Mouse (Mus musculus) gastrocnemius, postnatal 36 days (tissue): ENCODE results near the gene Msh6. TPM values are rescaled to one million over a fixed set of nuclear protein-coding genes. Genes with fewer than 3 reads are reported as not detected.
"Not testable (repeated sequence)": the region's sequence is repeated elsewhere in the genome, so short reads cannot be mapped to it uniquely, and the experiment has no call there.

Experiments used
- DNase-seq, 2 experiments: peaks; one replicate each; pipeline ENCODE4 v3.0.0; 2022
- intact Hi-C: fragments of 180-260 bp; cut with DNase I; formaldehyde crosslinking; loops from one replicate; pipeline ENCODE4 v1.15.1; 2025
- long read RNA-seq, 2 experiments: library from polyadenylated mRNA; stranded (forward); transcript quantifications; one replicate each; pipeline ENCODE4 v2.0.0; 2021
- total RNA-seq, 2 experiments: library from RNA; stranded (reverse); gene quantifications; 2 replicates each; pipeline ENCODE4 v1.2.3; 2021

The Msh6 gene
- 1 to 10 TPM; 4.1 to 5.0 TPM for total RNA-seq
- long read RNA-seq, experiment 1, full-length matches to known transcripts: 1 of 1 reads
- long read RNA-seq, experiment 1, partial matches to known transcripts: 0 of 1 reads
- long read RNA-seq, experiment 1, other reads (novel, unspliced or antisense): 0 of 1 reads
- long read RNA-seq, experiment 2, full-length matches to known transcripts: 1 of 1 reads
- long read RNA-seq, experiment 2, partial matches to known transcripts: 0 of 1 reads
- long read RNA-seq, experiment 2, other reads (novel, unspliced or antisense): 0 of 1 reads

DNA sequence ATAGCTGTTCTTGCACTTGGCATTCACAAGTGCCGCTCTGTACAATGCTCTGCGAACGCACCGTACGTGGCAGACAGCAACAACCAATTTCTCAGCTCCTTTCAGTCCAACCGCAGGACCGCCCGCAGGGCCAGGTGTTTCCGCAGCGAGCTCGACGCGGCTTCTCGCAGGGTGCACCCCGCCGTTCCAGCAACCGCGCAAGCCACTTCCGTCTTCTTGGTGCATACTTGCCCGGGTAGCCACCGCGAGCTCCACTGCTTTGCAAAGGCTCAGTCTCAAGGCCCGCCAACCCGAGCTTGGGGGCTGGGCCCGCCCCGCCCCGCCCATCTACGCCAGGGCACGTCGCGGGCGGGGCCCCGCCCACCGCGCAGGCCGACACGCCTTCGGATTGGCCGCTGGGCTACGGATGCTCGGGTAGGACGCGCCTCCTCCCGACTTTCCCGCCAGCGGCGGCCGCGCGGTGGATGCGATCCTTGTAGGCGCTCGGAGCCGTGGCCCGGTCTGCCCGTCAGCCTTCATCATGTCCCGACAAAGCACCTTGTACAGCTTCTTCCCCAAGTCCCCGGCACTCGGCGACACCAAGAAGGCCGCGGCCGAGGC, at the start of gene Msh6:
Gene Msh6, plus strand, starts transcription at position 434 of the 600 bp plus-strand sequence.
- intact Hi-C loops: loop anchor here (10.0 kb wide), 1 partner anchor 90 kb away; the partner anchor contains the start of gene Fbxo11

DNA sequence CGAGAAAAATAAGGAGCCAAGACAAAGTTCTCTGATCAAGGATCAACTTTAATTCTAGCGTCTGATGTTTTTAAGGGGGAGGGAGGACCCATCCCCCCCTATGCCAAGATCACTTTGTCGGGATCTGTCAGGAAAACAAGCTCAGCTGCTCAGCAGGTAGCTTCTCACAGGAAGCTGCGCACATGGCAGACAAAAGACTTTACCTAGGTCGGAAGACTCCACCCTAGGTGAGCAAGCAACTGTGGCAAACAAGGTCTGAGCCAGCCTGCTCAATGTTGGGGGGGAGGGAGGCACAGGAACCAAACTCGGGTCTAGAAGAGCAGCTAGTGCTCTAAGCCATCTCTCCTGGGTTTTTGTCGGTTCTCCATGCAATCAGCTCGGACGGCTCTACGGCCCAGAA, 40.5 kb upstream of the Msh6 start:
- DNase-seq: no peak
- intact Hi-C loops: no loop called here

More for the DNA sequence above, at the start of gene Msh6:
- DNase-seq: peak; percentile 78 to 82

DNA sequence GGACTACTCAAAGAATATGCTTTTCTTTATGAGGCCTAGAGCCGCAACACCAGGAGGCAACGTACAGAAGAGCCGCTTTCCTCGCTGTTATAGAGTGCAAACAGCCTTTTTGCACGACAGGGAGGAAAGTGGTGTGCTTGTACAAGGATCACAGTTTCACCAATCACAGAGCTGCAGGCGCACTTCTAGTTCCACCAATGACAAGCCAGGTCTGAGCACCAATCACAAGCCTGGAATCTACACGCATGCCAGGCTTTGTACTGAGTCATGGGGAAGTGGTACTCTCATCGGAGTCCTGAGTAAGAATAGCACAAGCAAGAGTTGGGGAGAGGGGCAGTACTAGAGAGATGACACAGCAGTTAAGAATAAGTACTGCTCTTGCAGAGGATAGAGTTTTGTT, 40.1 kb upstream of the Msh6 start:
- intact Hi-C loops: no loop called here
- no peak for DNase-seq

DNA sequence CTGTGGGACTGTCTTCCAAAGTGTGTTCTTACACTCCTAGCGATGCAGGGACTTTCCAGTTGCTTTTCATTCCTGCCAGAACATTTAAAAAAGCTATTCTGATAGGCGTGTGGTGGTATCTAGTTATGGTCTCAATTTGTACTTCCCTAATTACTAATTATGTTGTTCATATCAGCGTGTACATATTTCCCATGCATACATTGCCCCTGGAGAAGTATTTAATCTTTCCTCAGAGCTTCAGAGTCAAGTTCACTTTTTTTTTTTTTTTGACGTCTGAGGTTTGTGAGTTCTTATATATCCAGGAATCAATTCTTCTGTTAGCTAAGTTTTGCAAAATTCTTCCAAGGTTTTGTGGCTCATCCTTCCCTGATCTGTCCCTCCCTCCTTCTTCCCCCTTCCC, 38.7 kb upstream of the Msh6 start:
- intact Hi-C loops: no loop called here
- DNase-seq: no peak

DNA sequence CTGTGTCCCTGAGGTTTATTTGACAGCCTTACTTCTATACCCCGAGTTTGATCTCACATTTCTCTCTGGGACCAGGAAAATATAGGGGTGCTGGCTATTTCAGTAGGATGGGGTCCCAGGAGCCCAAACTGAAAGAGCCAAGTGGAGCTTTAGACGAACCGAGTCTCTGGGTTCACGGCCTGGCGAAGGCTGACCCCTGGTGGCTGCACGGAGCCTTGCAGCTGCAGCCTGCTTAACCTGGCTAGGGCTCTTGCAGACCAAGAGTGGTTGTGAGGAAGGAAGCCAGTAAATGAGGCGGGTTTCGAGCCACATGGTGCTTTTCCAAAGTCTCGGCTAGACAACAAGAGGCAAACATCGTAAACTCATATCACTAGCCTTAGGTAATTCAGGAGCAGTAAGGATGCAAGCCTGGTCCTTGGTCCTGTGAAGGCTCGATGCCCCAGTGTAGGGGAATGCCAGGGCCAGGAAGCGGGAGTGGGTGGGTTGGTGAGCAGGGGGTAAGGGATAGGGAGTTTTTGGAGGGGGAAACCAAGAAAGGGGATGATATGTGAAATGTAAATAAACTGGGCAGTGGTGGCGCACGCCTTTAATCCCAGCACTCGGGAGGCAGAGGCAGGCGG, 25.8 kb upstream of the Msh6 start:
- intact Hi-C loops: loop anchor here (2.0 to 5.0 kb wide), 2 partner anchors 67 to 256 kb away; no protein-coding TSS in a partner anchor

DNA sequence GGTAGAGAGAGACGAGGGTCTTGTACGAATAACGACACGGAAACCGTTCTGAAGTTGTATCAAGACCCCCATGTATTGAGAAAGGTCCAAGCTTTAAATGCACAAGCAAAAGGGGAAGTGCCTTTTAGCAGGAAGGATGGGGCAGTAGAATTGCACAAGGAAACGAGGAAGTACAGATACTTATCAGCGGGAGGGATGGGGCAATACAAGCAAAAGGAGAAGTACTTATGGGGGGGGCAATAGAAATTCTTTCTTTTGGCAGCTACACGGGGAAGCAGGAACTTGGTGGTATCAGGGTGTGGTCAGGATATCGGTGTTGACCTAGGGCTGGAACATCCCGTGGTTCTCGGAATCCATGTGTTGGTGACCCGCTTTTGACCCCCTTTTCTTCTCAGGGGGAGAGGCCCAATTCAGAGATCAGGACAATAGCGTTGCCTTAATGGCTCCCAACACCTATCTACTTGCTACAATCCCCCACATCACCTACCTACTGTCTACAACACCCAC, 20.2 kb upstream of the Msh6 start:
- DNase-seq, intact Hi-C loops: not testable (repeated sequence)

More for the DNA sequence above, 25.8 kb upstream of the Msh6 start:
- peak; percentile 45 to 54 for DNase-seq

DNA sequence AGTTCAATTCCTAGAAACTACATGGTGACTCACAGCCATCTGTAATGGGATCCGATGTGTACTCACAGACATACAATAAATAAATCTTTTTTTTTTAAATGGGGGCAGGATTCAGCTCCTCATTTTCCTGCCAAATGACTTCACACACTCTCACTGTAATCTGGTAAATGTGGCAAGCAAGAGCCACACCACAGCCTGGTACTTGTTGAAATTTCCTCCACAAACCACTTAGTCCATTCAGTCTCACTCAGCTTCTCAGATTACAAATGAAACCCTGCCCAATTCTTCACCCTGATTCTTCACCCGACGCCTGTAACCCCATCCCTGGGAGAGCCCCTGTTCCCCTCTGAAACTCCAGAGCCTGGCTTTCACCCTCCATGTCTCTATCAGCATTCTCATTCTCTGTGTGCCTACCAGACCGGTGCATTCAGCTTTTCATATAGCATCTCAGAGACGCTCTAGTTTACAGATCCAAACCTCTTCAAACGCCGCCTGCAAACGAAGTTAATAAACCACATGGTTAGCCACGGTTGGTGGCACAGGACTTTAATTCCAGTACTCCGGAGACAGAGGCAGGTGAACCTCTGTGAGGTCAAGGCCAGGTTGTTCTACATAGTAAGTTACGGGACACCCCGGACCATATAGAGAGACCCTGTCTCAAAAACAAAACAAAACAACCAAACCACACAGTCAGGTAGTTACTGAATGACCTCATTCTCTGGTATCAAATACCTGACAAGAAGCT, 17.6 kb upstream of the Msh6 start:
- no peak for DNase-seq
- intact Hi-C loops: no loop called here

DNA sequence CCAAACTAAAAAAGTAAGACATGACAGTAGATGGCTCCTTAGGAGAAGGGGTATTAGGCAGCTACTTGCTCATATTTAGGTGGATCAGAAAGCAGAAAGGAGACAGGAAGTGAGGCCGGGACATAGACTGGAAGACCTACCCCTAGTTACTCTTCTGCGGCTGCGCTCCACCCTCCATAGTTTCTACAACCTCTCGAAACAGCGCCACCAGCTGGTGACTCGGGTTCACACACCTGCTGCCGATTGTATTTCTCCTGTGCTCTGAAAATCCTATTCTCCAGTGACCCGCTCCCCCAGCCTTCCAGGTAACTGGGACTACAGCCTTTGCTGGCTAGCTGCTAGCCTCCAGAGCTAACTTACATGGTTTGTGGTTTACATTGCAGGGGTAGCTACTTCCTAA, 16.6 kb upstream of the Msh6 start:
- intact Hi-C loops: no loop called here
- DNase-seq: no peak

DNA sequence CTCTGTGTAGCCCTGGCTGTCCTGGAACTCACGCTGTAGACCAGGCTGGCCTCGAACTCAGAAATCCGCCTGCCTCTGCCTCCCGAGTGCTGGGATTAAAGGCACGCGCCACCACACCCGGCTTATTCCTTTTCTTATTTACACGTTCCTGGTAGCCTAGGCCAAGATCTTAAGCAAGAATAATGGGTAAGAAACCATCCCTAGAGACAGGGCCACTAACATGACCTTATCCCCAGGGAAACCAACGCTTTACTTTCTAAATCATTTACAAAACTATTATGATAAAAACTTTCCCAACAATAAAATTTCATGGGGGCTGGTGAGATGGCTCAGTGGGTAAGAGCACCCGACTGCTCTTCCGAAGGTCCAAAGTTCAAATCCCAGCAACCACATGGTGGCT, 15.5 kb upstream of the Msh6 start:
- intact Hi-C loops: not testable (repeated sequence)

DNA sequence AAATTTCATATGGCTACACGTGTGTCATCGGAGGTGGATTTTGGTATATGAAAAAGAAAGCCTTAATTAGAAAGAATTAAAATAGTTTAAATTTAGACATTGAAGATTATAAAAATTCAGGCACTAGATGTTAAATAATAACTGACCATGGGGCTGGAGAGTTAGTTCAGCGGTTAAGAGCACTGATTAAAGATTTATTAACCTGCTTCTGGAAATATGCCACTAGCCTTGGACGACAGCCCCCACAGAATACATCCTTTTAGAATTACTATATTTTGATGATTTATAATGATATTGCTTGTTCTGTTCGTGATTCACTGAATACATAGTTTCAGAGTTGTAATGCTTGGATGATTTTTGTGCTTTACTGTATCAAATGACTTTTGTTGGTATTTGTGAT, 14.9 kb upstream of the Msh6 start:
- intact Hi-C loops, DNase-seq: not testable (repeated sequence)

More for the DNA sequence above, 15.5 kb upstream of the Msh6 start:
- DNase-seq: not testable (repeated sequence)

DNA sequence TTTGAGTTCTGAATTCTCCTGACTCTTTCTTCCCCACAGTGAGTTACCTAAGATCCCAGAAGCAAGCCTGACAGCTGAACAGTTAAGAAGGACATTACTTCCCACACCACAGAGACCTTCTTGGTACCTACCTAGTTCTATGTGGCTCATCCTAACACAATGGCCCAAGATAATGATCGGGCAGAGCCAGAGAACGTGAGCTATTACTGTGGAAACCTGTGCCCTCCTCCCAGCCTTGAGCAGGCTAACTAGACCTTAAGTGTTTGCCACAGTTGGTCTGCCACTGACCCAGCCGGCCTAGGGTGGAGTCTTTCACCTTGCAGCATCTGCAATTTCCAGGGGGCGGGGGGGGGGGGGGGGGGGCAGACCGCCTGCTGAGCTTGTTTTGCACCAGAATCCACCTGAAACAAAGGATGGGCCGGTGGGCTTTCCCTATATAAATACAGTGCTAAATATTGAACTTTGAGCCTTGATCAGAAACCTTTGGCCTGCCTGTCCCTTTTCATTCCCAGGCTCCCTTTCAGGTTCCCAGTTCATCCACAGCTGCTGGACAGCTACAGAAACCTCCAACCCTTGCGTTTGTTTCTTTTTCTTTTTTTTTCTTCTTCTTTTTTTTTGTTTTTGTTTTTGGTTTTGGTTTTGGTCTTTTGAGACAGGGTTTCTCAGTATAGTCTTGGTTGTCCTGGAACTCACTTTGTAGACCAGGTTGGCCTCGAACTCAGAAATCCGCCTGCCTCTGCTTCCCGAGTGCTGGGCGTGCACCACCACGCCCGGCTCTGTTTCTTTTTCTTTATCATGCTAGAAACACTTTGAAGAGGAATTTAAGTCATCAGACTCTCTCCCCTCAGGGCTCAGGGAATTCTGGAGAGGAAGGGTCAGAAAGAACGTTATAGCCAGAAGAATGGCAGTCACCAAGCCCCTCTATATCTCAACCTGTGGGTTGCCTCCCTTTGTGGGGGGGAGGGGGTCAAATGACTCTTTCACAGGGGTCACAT, 11.5 kb upstream of the Msh6 start:
- intact Hi-C loops: no loop called here
- DNase-seq: no peak

DNA sequence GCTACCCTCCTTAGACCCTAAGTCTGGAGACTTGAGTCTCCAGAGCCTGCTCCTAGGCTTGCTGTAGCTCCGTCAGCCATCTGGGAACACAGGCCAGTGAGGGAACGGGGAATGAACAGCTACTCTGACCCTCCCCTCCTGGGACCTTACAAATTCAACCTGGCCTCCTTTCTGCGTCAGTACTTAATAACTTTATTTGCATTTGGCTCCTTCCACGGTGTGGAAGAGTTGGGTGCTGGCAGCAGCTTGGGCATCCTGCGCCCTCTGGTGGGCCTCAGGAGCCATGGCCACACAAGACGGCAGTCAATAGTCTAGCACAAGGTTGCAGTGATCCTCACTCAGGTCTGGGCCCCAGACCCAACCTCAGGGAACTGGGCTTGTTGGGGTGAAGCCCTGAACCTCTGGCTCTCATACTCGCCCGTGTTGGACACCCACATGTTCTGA, 6.4 kb upstream of the Msh6 start:
- intact Hi-C loops, DNase-seq: not testable (repeated sequence)

DNA sequence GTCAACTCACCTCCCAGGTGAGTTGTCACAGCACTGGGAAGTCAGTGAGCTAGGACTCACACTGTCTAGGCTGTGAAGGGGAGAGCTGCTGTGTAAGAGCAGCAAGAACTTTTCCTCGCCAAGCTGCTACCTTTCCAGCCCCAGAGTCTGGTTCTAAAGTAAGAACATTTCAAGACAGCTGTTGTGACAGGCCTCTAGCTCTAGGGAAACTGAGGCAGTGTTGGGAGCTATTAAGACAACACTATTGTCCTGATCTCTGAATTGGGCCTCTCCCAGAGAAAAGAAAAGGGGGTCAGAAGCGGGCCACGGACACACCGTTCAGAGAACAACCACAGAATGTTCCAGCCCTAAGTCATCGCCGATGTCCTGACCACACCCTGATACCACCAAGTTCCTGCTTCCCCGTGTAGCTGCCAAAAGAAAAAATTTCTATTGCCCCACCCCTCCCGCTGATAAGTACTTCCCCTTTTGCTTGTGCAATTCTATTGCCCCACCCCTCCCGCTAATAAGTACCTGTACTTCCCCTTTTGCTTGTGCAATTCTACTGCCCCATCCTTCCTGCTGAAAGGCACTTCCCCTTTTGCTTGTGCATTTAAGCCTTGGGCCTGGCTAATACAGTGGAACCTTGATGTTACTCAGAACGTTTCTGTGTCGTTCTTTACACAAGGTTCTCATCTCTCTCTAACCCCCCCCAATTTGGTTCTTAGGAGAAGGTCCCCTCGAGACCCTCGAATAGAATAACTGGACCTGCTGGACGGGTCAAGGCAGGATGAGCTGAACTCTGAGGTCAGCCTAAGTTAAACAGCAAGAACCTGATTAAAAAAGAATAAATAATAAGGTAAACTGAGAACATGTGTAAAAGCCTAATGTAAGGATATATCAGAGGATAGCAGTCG, 2.9 kb upstream of the Msh6 start:
- not testable (repeated sequence) for DNase-seq
- intact Hi-C loops: loop anchor here (10.0 kb wide), 1 partner anchor 93 kb away; the partner anchor contains the start of gene Fbxo11

DNA sequence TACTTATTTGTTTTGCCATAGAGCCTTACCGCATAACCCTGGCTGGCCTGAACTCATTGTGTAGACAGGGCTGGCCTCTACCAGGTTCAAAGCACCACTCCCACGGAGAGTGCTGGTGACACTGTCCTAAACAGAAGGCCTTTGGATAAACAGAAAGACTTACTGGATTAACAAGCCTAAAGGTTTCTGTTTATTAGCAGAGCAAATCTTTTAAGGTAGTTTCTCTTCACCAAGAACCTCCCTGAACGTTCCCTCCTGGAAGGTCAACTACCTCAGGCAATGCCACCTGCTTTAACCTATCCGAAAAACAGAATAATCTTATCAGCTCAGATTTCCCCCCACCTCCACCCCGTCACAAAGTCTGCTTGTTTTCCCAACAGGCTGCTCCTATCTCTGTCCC, 2.0 kb upstream of the Msh6 start:
- intact Hi-C loops: loop anchor here (10.0 kb wide), 1 partner anchor 92 kb away; the partner anchor contains the start of gene Fbxo11
- no peak for DNase-seq

DNA sequence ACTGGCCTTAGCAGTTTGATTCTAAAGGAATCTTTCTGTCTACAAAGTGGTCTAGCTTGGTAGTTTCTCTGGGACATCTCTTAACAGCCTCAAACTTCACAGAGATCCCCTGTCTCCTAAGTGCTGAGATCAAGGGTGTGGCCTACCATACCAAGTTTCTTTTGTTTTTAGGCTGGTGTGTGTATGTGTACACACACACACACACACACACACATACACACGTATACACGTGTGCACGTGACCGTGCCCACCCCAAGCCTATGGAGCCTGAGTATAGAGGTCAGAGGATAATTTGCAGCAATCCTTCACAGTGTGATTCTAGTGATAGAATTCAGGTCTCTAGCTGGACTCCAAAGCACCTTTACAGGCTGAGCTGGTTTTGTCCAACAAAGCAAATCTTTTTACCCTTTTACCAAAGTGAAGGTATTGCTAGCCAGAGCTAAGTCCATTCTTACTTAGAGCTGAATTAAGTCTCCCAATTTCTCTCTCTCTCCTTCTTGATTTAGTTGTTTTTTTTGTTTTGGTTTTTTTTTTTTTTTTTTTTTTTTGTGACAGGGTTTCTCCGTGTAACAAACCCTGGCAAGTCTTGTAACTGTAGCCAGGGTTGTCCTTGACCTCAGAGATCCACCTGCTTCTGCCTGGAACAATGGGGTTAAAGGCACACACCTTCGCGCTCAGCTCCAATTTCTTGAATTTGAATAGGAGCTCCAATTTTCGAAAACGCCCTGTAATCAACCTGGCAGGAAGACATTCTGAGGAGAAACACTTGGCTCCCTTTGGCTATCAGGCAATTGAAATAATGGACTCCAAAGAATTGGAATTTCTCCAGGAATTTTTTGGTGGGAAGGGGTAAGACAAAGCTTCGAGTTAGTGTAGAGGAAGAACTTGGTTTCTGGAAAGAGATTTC, 1.3 kb upstream of the Msh6 start:
- intact Hi-C loops: loop anchor here (10.0 kb wide), 1 partner anchor 91 kb away; the partner anchor contains the start of gene Fbxo11
- DNase-seq: no peak

DNA sequence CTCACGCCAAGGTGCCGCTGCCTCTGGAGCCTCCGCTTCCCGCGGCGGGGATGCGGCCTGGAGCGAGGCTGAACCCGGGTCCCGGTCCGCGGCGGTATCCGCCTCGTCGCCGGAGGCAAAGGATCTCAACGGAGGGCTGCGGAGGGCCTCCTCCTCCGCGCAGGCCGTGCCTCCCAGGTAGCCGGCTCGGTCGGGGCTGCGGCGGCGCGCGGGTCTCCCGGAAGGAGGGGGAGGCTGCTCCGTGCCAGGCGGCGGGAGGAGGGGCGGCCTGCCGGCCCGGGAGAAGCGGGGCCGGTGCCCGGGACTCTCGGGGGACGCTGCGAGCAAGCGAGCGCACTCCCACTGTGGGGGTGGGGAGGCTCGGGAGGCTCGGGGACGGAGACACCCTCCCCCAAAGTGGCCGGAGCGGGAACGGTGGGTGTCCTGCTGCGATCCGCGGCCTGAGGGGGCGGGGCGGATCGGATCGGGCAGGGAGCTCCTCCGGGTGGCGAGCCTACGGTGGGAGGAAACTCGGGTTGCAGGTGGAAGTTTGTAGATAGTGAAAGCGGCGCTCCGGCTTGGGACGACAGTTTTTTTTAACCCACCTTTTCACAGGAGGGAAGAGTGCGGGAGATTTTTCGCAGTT, 479 bp downstream of the Msh6 start:
- intact Hi-C loops: loop anchor here (10.0 kb wide), 1 partner anchor 89 kb away; the partner anchor contains the start of gene Fbxo11

More for the DNA sequence above, 479 bp downstream of the Msh6 start:
- DNase-seq: peak; percentile 33 to 61
